Mouse (Mus musculus): ENCODE measurements at regions not wholly inside any gene's neighbourhood (a gene's known extent, or its start where the extent isn't known, plus 50 kb on each side); places are given as distances from the start of the nearest gene placed in this dataset.

GRCm38 (mm10) chr10:119069410-119069809, 170.4 kb downstream of the Cand1 start:
- no peak for TF ChIP-seq MAX (IDR thresholded peaks at IDR 0.05)
- no peak for TF ChIP-seq CTCF (IDR thresholded peaks at IDR 0.05; ENCODE audit: control insufficient read depth, insufficient read depth, insufficient read length)
- no peak for TF ChIP-seq CEBPB (IDR thresholded peaks at IDR 0.05; ENCODE audit: low read depth)

All from C2C12 (cell line).